Mouse (Mus musculus) erythroblast, adult 5-6 weeks (primary cell): ENCODE measurements around the gene Adgra3. TPM values are rescaled to one million over a fixed set of nuclear protein-coding genes. Genes with fewer than 3 reads are reported as not detected.

Experiments used
- ATAC-seq: replicated peaks from 2 replicates; pipeline ENCODE4 v1.8.0; 2016; ENCODE audit warnings: moderate number of reproducible peaks, mild to moderate bottlenecking, moderate TSS enrichment, inconsistent platforms; ENCODE audit not compliant: poor library complexity, low FRiP score, severe bottlenecking
- total RNA-seq, 2 experiments: library from RNA; stranded (forward) in 1 of 2; stranded (reverse) in 1 of 2; fragments of 150-400 nt in 1 of 2; fragments of 200-764, 138-1000 nt in 1 of 2; gene quantifications; 2 replicates each; pipeline versions ENCODE4 v1.2.3 to v1.2.4; 2015 to 2017; ENCODE audit warnings: low replicate concordance in 2 of 2

The Adgra3 gene
- total RNA-seq, 2 experiments from 2014 or later = 0.19 to 1.2 TPM

GRCm38 (mm10) chr5:50033660-50034059 is 25.1 kb downstream of the Adgra3 start:
- ATAC-seq = no peak

- ATAC-seq = no peak
These were observed 26.5 kb downstream of the Adgra3 start for GRCm38 (mm10) chr5:50032332-50032731.

GRCm38 (mm10) chr5:50031763-50032272 is 27.0 kb downstream of the Adgra3 start:
- ATAC-seq = no peak

GRCm38 (mm10) chr5:50031288-50031687 is 27.5 kb downstream of the Adgra3 start:
- ATAC-seq = no peak

GRCm38 (mm10) chr5:50029662-50030061 is 29.1 kb downstream of the Adgra3 start:
- no peak for ATAC-seq

GRCm38 (mm10) chr5:50027561-50027960 is 31.2 kb downstream of the Adgra3 start:
- ATAC-seq = no peak

- ATAC-seq = no peak
These were observed 31.8 kb downstream of the Adgra3 start for GRCm38 (mm10) chr5:50027001-50027400.

- no peak for ATAC-seq
These were observed 32.7 kb downstream of the Adgra3 start for GRCm38 (mm10) chr5:50026148-50026547.

- no peak for ATAC-seq
These were observed 34.7 kb downstream of the Adgra3 start for GRCm38 (mm10) chr5:50024097-50024496.

GRCm38 (mm10) chr5:50015987-50016587 is 42.7 kb downstream of the Adgra3 start:
- ATAC-seq = no peak

GRCm38 (mm10) chr5:50015147-50015697 is 43.6 kb downstream of the Adgra3 start:
- ATAC-seq = no peak

- no peak for ATAC-seq
These were observed 44.1 kb downstream of the Adgra3 start for GRCm38 (mm10) chr5:50014658-50015057.

GRCm38 (mm10) chr5:50013965-50014364 is 44.8 kb downstream of the Adgra3 start:
- no peak for ATAC-seq

GRCm38 (mm10) chr5:50008841-50009240 is 50.0 kb downstream of the Adgra3 start:
- no peak for ATAC-seq

GRCm38 (mm10) chr5:50006915-50007658 is 51.7 kb downstream of the Adgra3 start:
- no peak for ATAC-seq

GRCm38 (mm10) chr5:50002269-50002668 is 56.5 kb downstream of the Adgra3 start:
- ATAC-seq = no peak

- ATAC-seq = no peak
These were observed 59.0 kb downstream of the Adgra3 start for GRCm38 (mm10) chr5:49999764-50000163.

- no peak for ATAC-seq
These were observed 61.8 kb downstream of the Adgra3 start for GRCm38 (mm10) chr5:49997019-49997418.

GRCm38 (mm10) chr5:49996457-49996856 is 62.3 kb downstream of the Adgra3 start:
- no peak for ATAC-seq

- no peak for ATAC-seq
These were observed 68.0 kb downstream of the Adgra3 start for GRCm38 (mm10) chr5:49990737-49991323.
